Mouse (Mus musculus) right cerebral cortex, postnatal 14 days (tissue): ENCODE data around the gene Mrps9.
"Not testable (repeated sequence)": the region's sequence is repeated elsewhere in the genome, so short reads cannot be mapped to it uniquely, and the experiment has no call there.

Experiments
- DNase-seq: peaks from one replicate; pipeline ENCODE4 v3.0.0; 2022

The Mrps9 gene

DNA sequence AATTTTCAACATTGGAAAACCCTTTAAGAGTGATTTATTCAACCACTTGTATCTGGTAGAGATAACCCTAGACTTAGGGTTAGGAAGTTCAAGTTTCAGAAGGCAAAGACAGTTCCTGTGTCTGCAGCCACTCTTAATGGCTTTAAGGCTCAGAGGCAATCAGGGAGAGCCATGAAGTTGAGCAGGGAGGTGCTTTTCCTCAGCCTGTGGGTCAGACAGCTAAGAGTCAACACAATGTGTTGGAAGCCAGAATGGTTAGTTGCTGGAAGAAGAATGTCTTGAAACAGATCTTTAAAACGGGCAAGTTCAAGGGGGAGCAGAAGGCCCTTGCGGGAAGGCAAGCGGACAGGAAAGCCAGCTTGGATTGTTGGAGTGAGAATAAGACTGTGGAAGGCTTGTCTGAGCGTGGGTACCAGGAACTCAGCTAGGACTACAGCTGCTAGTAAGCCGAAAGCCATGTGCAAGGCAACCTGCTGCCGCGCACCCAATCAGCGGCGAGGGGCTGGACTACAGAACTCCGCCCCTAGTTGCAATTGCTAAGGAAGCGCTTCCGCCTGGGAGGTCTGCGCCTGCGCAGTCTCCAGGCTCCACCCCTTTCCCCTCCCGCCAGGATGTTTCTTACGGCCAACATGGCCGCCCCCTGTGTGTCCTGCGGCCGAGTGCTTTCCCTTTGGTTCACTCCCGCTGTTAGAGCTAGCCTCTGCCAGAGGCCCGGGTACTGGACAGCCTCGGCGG lies at the start of gene Mrps9:
Gene Mrps9 (plus strand): TSS at position 571 of the 735 bp plus-strand sequence.
- DNase-seq, result peak; percentile 95

DNA sequence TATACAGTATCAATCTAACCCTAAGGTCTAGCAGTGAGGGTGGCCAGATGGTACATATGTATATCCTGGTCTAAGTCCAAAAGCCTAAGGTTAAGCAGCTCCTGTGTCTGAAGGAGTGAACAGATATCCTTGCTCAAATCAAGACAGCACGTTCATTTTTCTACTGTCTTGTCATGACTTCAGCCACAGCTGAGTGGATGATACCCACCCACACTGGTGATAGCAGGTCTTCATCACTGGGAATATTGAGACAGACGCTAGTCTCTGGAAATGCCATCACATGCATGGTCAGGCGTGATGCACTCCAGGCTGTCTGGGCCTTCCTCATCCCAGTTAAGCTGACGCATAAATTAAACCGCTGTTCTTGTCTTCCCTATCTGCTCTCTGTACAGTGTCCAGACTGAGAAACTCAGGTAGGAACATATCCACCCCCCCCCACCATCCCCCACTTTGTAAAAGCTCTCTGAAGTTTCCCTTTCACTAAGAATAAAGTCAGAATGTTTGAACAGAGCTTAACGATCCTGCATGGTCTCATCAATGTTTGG lies 37.7 kb upstream of the Mrps9 start:
- no peak for DNase-seq

DNA sequence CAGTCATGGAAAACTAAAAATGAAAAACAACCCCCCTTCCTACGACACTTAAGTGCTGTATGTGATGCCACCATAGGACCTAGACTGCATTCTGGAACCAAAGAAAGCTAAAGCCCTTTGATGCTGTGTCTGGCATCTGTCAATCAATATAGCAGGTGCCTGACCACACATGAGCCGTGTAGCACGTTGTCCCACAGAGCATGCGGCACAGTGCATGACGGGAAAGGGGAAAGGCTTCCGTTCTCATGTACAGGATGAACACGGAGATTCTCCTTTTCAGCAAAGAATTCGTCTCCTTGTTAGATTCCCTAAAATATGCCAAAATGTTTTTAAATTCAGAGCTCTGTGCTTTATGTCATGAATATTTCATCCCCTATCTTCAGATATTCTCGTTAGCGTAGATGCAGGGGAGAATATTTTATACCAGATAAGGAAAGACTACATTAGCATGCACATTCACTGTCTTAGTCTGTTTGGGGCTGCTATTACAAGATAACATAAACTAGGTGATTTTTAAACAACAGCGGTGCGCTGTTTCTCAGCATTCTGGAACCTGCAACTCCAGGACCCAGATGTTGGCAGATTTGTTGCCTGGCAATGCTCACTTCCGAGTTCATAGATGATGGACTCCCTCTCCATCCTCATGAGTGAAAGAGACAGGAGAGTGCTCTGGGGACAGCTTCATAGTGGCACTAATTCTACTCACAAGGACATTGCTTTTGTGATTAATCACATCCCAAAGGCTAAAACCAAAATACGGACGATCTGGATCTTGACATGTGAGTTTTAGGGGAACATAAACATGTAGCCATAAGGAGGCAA lies 36.0 kb upstream of the Mrps9 start:
- DNase-seq, result no peak

DNA sequence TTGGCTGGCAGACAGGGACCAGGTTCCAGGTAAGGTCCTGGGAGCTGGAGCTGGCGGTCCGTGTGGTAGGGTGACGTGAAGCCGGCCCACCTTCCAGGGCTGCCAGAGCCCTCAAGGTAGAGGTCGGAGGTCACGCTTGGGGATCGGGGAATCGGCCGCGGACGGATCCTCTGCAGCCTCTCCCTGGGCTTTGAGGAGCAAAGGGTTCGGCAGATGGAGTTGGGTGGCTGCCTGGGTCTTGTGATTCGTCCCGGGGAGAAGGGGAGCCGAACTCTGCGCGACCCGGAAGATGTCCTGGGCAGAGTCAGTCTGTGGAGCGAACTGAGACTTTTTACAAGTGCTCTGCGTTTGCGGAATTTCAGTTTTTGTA lies 350 bp downstream of the Mrps9 start:
- DNase-seq, result peak; percentile 41

DNA sequence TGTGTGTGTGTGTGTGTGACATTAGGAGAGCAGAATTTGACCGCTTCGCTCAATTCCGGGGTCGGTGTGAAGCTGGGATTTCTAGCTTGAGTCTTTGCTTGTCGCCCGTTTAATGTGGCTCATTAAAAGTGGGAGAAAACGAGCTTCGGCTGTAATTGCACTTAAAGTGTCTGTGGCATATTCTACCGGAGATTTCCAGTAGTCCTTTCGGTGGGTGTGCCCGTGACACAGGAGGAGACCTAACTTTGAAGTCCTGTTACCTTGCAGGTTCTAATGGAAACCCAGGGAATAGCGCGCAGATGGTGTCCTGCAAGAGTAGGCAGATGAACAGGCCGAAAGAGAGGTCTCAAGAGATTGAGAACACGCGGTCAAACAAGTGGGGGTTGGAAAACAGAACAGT lies 777 bp downstream of the Mrps9 start:
- no peak for DNase-seq

DNA sequence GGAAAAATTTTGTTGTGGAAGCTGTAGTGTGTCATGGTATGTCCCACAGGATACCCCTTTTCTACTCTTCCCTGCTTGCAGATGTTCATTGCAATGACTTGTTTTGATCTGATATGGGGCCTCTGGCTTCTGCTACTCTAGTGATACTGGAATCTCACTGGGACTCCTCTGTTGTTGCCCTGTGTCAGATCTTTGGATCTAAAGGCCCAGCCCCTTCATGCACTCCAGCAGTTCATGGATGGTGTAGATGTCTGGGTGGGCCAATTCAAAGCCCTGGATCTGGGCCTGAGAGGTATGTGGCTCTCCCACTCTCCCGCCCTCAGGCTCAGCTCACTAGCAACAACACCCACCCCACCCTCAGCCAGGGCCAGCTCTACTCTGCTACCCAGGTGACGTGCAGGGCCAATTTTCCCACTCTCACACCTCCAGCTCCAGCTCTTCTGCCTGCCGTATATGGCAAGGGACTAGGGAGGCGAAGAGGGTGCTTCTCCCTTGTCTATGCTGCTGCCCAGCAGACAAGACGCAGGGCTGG lies 13.8 kb downstream of the Mrps9 start:
- no peak for DNase-seq

DNA sequence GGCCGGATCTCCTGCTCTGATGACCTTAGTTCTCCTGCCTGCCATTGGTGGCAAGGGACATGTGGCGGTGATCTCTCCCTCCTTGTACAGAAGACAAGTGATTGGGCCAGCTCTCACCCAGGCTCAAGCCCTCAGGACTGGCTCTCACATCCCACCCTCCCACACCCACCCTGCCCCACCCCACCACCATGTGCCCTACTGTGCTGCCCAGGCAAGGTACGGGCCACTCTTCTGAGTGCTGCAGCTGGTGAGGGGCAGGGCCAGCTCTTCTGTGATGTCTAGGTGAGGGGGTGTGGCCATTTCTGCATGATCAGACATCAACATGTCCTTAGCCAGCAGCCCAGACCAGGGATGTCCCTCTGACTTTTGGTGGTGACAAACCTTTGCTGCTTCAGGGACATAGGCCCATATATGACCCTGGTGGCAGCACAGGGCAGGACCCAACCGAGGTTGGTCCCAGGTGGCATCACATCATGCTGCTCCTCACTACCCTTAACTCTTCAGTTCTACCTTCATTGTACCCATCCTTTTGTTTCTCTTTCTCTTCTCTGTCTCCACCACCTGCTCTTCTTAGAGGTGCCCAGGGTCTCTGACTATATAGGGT lies 14.4 kb downstream of the Mrps9 start:
- DNase-seq, result no peak

DNA sequence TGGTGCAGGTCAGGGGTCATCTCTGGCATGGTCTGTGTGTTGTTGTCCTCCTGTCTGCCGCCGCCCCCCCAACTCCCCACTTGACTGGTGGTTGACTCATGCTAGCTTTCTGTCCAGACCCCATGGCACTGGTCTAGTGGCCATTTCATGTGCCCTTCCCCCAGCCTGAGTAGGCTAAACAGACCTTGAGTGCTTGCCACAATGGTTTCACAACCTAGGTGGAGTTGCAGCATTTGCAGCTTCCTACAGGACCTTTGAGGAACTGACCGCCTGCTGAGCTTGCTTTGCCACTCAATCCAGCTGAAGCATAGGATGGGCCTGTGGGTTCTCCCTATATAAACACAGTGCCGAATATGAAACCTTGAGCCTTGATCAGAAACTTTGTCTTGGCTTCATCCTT lies 15.0 kb downstream of the Mrps9 start:
- DNase-seq, result no peak

DNA sequence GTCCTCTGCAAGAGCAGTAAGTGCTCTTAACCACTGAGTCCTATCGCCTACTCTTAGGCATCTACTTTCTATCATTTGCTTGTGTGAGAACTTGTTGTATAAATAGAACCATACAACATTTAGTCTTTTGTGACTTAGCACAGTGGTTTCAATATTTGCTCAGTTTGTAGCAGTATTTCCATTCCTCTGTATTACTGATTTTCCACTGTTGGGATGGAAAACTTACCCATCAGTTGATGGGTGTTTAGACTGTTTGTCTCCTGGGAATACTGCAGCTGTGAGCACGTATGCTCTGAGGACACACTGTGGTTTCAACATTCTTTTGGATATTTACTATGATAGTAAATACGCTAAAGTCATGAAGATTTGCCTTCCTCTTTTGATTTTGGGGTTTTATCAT lies 16.2 kb downstream of the Mrps9 start:
- no peak for DNase-seq

DNA sequence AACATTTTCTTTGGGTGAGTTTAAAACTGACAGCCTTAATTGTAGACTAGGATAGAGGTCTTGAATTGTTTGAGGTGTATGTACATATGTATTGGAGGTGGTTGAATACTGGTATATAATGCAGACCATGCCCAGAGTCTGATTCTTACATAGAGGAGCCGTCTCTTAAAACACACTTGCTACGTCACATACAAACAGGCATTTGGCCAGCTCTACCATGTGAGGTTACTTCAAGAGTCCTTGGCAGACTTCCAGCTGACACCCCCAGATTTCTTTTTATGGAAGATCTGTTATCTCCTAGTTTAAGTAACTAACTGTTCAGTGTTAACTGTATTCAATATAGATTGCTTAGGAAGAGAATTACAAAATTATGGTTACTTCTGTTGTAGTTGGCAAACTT lies 23.1 kb downstream of the Mrps9 start:
- peak; percentile 34 for DNase-seq

DNA sequence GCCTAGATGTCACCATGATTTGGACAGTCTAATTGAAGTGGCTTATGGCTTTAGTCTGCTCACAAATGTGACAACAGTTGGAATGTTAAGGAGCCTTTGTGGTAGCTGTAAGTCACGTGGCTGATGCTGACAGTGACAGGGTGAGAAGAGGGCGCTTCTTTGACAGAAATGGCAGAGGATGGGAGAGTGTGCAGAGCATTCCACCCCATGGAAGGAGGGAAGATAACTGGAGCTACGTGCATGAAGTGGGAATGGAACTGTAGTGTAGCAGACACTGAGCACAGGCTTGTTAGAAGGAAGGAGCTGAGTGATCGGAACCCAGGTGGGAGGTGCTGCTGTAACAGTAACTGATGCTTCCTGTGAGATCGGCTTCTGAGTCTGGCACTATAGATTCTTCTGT lies 24.2 kb downstream of the Mrps9 start:
- no peak for DNase-seq

DNA sequence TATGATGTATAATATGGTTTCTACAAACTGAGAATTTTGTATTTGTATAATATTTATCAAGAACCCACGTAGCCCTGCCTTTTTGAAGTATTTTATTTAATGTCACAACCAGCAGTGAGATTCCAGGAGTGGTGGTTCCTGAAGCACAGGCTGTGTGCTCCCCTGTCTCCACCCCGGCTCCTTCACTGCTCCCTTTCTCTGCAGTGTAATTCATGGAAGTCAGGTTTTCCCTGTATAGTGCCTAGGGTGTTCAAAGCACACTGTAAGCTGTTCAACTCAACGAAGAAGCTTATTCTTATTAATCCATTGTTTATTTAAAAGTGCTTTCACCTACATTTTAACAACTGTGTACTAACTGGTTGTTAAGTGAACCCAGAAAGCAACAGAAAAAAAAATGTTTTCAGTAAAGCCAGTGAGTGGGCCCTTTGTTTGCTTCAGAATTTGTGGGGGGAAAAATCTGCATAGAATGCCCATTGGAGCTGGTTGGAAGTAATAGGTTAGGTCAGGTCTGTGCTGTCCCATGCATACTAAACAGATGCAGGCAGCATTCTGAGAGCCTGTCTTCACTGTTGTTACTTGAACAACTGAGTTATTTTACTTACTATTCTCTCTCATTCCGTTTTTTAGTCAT lies 25.5 kb downstream of the Mrps9 start:
- no peak for DNase-seq

DNA sequence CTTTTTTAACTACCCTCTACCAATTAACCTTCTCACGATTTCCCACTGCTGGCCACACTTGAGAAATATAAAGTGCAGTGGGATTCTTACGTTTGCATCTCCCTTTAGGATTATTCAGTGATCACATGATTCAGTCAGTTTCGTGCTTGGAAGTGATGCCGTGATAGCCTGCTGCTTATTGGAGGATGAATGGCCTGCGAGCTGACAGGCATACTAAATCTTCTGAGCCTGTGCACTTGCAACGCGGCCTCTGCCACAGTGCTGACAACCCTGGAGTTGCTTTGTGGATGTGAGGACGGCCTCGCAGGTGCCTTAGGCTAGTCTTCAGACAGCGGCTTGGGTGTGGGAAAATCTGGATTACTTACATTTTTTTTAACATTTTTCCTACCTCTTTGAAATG lies 26.2 kb downstream of the Mrps9 start:
- DNase-seq, result no peak

DNA sequence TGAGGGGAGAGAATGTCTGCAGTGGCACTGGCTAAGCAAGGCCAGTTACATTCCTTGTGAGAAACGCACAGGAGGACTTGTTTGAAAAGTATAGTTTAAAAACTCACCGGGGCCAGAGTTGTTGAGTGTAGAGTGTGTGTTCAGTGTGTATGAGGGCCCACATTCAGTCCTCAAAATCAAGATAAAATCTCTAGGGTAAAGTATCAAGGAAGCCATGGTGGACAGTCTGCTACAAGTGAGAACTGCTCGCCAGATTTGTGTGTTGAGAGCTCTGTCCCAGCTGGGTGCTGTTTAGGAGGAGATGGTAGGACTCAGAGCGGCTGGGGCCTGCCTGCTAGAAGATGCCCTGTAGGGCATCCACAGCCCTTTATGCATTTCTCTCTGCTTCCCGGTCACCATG lies 27.8 kb downstream of the Mrps9 start:
- no peak for DNase-seq

DNA sequence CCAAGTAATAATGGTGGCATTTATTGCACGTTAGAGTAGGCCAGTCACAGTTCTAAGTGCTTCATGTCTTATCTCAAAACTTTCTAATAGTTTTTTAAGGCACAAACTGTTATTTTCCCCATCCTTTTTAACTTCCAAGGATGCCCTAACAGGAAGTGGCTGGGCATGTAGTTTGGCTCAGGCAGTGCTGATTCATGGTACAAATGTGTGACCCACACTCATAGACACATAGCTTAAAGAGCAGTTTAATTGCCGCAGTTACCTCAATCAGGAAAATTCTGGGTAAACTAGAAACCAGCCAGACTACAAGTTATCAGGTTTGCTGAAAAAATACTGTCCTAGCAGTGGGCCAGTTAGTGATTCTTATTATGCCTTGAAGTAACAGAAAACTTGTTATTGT lies 31.2 kb downstream of the Mrps9 start:
- no peak for DNase-seq

DNA sequence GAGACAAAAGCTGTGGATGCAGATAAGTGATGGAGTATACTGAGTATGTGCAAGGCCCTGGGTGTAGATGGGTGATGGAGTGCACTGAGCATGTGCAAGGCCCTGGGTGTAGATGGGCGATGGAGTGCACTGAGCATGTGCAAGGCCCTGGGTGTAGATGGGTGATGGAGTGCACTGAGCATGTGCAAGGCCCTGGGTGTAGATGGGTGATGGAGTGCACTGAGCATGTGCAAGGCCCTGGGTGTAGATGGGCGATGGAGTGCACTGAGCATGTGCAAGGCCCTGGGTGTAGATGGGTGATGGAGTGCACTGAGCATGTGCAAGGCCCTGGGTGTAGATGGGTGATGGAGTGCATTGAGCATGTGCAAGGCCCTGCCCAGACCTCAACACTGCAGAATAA lies 32.4 kb downstream of the Mrps9 start:
- DNase-seq, result not testable (repeated sequence)

DNA sequence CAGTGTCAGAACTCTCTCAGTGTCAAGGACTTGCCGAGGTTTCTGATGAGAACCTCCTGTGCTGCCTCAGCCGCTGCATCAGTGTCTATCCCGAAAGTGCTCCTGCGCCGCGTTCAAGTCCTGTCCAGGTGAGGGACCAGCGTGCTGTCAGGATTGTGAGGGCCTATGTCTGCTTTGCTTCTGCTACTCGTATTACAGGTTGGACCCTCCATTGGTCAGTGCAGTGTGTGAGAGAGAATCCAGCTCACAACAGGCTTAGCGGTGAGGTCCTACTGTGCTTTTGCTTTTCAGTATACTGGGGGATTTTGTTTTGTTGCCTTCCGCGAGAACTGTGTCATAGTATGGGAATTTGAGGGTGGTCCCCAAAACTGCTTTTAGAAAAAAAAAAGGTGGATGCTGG lies 36.8 kb downstream of the Mrps9 start:
- DNase-seq, result no peak

DNA sequence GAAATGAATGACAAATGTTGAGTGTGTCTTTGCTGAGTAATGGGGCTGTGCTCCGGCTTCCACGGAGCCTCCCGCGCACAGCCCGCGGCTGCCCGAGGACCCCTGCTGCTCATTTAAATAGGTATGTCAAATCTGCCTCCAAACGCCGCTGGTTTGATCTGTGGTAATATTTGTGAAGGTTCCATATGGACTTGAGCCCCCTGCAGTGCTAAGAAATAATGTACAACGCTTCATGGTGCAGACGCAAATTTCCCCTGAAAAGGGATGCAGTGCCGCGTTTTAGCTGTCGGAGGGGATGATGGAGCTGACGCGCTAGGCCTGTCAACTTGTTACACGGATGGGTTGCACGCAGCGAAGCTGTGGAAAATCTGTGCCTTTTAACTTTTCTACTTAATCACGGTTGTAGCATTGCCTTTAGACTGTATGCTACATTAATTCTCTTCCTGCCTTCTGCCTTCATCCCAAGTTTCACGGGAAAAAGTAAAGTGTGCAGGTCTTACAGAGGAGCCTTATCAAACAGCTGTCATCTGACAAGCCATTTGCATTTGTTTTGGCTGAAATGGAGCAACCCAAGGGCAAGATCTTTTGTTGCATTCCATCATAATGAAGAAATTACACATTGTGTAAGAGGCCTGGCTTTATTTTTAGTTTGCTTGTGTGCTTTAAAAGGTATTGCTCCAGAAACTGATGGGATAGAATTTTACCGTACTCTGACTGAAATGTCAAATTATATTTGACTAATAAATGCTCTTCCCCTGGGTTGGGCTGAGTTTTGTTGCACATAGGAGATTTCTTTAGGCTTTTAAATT lies 37.7 kb downstream of the Mrps9 start:
- DNase-seq, result no peak

DNA sequence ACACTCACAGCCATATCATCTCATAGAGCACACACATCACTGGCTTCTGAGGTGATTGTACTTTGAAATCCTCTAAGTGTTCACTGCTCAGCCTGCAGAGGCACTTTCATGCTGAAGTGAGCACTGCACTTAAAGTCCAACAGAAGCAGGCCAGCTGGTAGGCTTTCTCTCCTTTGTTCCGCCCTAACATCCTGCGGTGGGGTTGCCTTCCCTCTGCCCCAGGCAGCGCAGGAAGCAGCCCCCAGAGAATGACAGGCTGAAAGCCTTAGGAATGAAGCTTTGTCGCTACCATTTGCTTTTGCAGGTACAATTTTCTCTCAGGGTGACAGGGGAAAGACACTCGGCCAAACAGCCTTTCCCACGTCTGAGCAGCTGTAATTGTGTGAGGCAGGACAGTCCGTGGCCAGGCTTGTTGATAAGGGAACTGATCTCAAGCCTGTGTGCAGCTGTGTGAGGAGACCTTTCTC lies 38.4 kb downstream of the Mrps9 start:
- no peak for DNase-seq

DNA sequence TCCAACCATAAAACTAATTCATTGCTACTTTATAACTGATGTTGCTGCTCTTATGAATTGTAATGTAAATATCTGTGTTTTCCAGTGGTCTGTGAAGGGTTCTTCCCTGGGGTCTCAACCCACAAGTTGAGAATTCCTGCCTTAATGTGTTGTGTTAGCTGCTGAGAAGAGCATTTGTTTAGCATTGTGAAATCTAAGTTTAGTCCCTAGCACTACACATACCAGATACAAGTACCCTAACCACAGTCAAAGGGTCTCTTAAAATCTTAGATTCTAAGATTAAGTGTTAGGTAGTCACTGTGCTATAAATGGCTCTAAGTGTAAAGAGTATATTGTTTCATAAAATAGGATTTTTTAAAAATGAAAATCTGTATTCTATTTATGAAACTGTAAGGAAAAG lies 43.7 kb downstream of the Mrps9 start:
- DNase-seq, result no peak

DNA sequence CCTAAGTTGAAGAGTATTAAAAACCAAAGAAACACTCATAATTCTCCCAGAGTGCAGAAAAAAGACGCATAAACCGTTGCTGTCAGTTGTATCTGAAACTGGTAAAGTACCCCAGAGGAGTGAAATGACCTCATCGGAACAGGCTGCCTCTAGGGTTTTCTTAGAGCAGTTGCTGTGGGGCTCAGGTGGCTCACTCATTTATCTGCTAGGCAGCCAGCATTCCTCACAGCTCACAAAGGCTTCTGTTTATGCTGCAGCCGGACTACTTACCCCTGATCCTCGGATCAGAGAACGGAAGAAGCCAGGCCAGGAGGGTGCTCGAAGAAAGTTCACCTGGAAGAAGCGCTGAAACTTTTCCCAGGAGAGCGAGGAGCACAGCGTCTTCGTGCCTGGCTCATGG lies 54.1 kb downstream of the Mrps9 start:
- no peak for DNase-seq

DNA sequence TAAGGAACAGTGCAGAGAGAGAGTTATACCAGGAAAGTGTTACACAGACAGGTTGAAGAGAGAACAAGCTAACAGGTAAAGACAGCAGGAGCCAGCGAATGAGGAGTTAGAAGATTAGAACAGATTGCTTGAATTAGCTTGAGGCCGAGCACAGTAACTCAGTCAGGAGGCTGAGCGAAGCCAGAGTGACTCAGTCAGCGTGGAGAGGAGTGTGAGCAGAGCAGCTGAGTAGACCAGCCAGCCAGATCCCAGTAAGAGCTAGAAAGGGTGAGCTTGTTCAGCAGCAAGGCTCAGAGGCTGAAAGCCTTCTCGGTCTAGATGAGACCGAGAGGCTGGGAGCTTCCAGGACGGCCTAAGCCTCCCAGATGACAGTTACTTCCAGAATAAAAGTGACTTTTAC lies 55.7 kb downstream of the Mrps9 start:
- no peak for DNase-seq
